Mouse (Mus musculus): ENCODE measurements at regions not wholly inside any gene's neighbourhood (a gene's known extent, or its start where the extent isn't known, plus 50 kb on each side); places are given as distances from the start of the nearest gene placed in this dataset.

- peak; percentile 11 for DNase-seq
Measured at GRCm38 (mm10) chr16:60941767-60942166, 336.4 kb upstream of the Epha6 start.

All from retina, postnatal 1 day (tissue).